Mouse (Mus musculus) lung, embryonic 15.5 days (tissue): Measurements from ENCODE around the gene Igfbp3. TPM values are rescaled to one million over a fixed set of nuclear protein-coding genes. Genes with fewer than 3 reads are reported as not detected.
A peak's percentile ranks its signal among the peaks of the same experiment; 100 is the strongest.

Experiments
- ATAC-seq: fragments of 200-750 bp; cut with Nextera tagmentation; 2 replicates; pipeline ENCODE4 v1.8.0; 2017; ENCODE audit warnings: moderate number of reproducible peaks, borderline replicate concordance; ENCODE audit not compliant: low FRiP score, low TSS enrichment; ENCODE audit errors: extremely low read depth
- H3K27ac ChIP-seq: fragments of 300-500 bp; sonication (generic); 2 replicates; pipeline ENCODE4 v1.5.1; 2015; ENCODE audit warnings: moderate library complexity, mild to moderate bottlenecking, inconsistent platforms
- H3K27me3 ChIP-seq: fragments of 300-500 bp; sonication (generic); 2 replicates; pipeline ENCODE4 v1.6.1; 2015; ENCODE audit warnings: inconsistent platforms
- H3K36me3 ChIP-seq: fragments of 300-500 bp; sonication (generic); 2 replicates; pipeline ENCODE4 v1.6.1; 2015; ENCODE audit warnings: inconsistent platforms
- H3K4me1 ChIP-seq: fragments of 300-500 bp; sonication (generic); 2 replicates; pipeline ENCODE4 v1.6.1; 2015; ENCODE audit warnings: inconsistent platforms
- H3K4me2 ChIP-seq: fragments of 300-500 bp; sonication (generic); 2 replicates; pipeline ENCODE4 v1.6.1; 2015; ENCODE audit warnings: inconsistent platforms, mild to moderate bottlenecking, moderate library complexity
- H3K4me3 ChIP-seq: fragments of 300-500 bp; sonication (generic); 2 replicates; pipeline ENCODE4 v1.5.1; 2015; ENCODE audit warnings: mild to moderate bottlenecking, inconsistent platforms
- H3K9ac ChIP-seq: fragments of 300-500 bp; sonication (generic); 2 replicates; pipeline ENCODE4 v1.6.1; 2015; ENCODE audit warnings: inconsistent platforms
- H3K9me3 ChIP-seq: fragments of 300-500 bp; sonication (generic); 2 replicates; pipeline ENCODE4 v1.6.1; 2016; ENCODE audit warnings: inconsistent platforms
- WGBS: fragments of 180-500 bp; shearing (Covaris S2); methylation state at CpG from one replicate; pipeline ENCODE4 v1.1.7; 2015; 5-methylcytosine and 5-hydroxymethylcytosine counted together
- polyA plus RNA-seq: library from polyadenylated mRNA; unstranded; fragments of >200 nt; fragmentation: Nextera tagmentation; extraction: Ambion mirVana; gene quantifications from 2 replicates; pipeline ENCODE4 v1.2.1, GENCODE M21; 2015

The Igfbp3 gene
- polyA plus RNA-seq = 12.9 and 15.9 TPM in 2 replicates

- Histone ChIP-seq H3K4me3 (peak within 1 kb of the TSS; percentile 57), H3K9me3 (no peaks in the 10 kb centered on the region), H3K4me2 (peak within 1 kb of the TSS; percentile 97), H3K27ac (no peak within 1 kb of the TSS), H3K36me3 (no peaks in the 10 kb centered on the region), H3K27me3 (peaks cover 38% of the 10 kb centered on the region), H3K9ac (peak within 1 kb of the TSS; percentile 30; the same call in 1 of the 2 replicates), H3K4me1 (peaks cover 30% of the 10 kb centered on the region)
- peak; percentile 76 for ATAC-seq
- under 1% methylated on average over 85 of the region's 104 CpGs for WGBS
Measured at GRCm38 (mm10) chr11:7213501-7214341, at the start of gene Igfbp3. Igfbp3 (minus strand) TSS chr11:7213923.

GRCm38 (mm10) chr11:7250870-7251269 is 37.1 kb upstream of the Igfbp3 start:
- H3K9me3 ChIP-seq = no peaks in the 10 kb centered on the region
- H3K27me3 ChIP-seq = no peaks in the 10 kb centered on the region
- no peak for ATAC-seq
- no peak overlapping the region for H3K4me3 ChIP-seq
- H3K27ac ChIP-seq = no peak overlapping the region
- WGBS = 84% methylated on average over 5 of the region's 5 CpGs
- H3K4me2 ChIP-seq = no peak overlapping the region
- no peak overlapping the region for H3K9ac ChIP-seq
- no peaks in the 10 kb centered on the region for H3K4me1 ChIP-seq
- no peaks in the 10 kb centered on the region for H3K36me3 ChIP-seq

GRCm38 (mm10) chr11:7250415-7250814 is 36.7 kb upstream of the Igfbp3 start:
- Histone ChIP-seq H3K9ac (no peak overlapping the region), H3K27ac (no peak overlapping the region), H3K27me3 (no peaks in the 10 kb centered on the region), H3K4me2 (no peak overlapping the region), H3K4me3 (no peak overlapping the region), H3K4me1 (no peaks in the 10 kb centered on the region), H3K9me3 (no peaks in the 10 kb centered on the region), H3K36me3 (no peaks in the 10 kb centered on the region)
- 76% methylated on average over 2 of the region's 2 CpGs for WGBS
- no peak for ATAC-seq

- no peaks in the 10 kb centered on the region for H3K9me3 ChIP-seq
- no peak overlapping the region for H3K9ac ChIP-seq
- H3K4me3 ChIP-seq = no peak overlapping the region
- H3K4me1 ChIP-seq = no peaks in the 10 kb centered on the region
- WGBS = 85% methylated on average over 1 of the region's 1 CpGs
- no peak overlapping the region for H3K4me2 ChIP-seq
- H3K36me3 ChIP-seq = no peaks in the 10 kb centered on the region
- ATAC-seq = no peak
- no peaks in the 10 kb centered on the region for H3K27me3 ChIP-seq
- H3K27ac ChIP-seq = no peak overlapping the region
Measured at GRCm38 (mm10) chr11:7244782-7245181, 31.1 kb upstream of the Igfbp3 start.

GRCm38 (mm10) chr11:7239041-7239740 is 25.5 kb upstream of the Igfbp3 start:
- Histone ChIP-seq H3K9ac (no peak overlapping the region), H3K9me3 (no peaks in the 10 kb centered on the region), H3K4me3 (no peak overlapping the region), H3K36me3 (no peaks in the 10 kb centered on the region), H3K27ac (no peak overlapping the region), H3K4me2 (no peak overlapping the region), H3K4me1 (no peaks in the 10 kb centered on the region), H3K27me3 (no peaks in the 10 kb centered on the region)
- ATAC-seq = no peak
- 55% methylated on average over 4 of the region's 4 CpGs for WGBS

GRCm38 (mm10) chr11:7238546-7238945 is 24.8 kb upstream of the Igfbp3 start:
- Histone ChIP-seq H3K4me2 (no peak overlapping the region), H3K27ac (no peak overlapping the region)
- ATAC-seq = no peak

GRCm38 (mm10) chr11:7237712-7238111 is 24.0 kb upstream of the Igfbp3 start:
- Histone ChIP-seq H3K27me3 (no peaks in the 10 kb centered on the region), H3K27ac (no peak overlapping the region), H3K36me3 (no peaks in the 10 kb centered on the region), H3K4me3 (no peak overlapping the region), H3K9ac (no peak overlapping the region), H3K4me1 (no peaks in the 10 kb centered on the region), H3K4me2 (no peak overlapping the region), H3K9me3 (no peaks in the 10 kb centered on the region)
- no peak; the same call in 1 of the 2 replicates for ATAC-seq
- WGBS = 35% methylated on average over 6 of the region's 6 CpGs

More at GRCm38 (mm10) chr11:7238546-7238945, 24.8 kb upstream of the Igfbp3 start:
- no peak overlapping the region for H3K4me3 ChIP-seq
- WGBS = 91% methylated on average over 6 of the region's 6 CpGs
- H3K9ac ChIP-seq = no peak overlapping the region
- H3K36me3 ChIP-seq = no peaks in the 10 kb centered on the region
- H3K27me3 ChIP-seq = no peaks in the 10 kb centered on the region
- H3K9me3 ChIP-seq = no peaks in the 10 kb centered on the region
- H3K4me1 ChIP-seq = no peaks in the 10 kb centered on the region

GRCm38 (mm10) chr11:7236751-7237150 is 23.0 kb upstream of the Igfbp3 start:
- Histone ChIP-seq H3K27me3 (no peaks in the 10 kb centered on the region), H3K27ac (no peak overlapping the region), H3K9ac (no peak overlapping the region), H3K4me3 (no peak overlapping the region), H3K4me2 (no peak overlapping the region), H3K4me1 (no peaks in the 10 kb centered on the region), H3K36me3 (no peaks in the 10 kb centered on the region), H3K9me3 (no peaks in the 10 kb centered on the region)
- ATAC-seq = no peak
- 86% methylated on average over 2 of the region's 2 CpGs for WGBS

GRCm38 (mm10) chr11:7234981-7235609 is 21.4 kb upstream of the Igfbp3 start:
- no peaks in the 10 kb centered on the region for H3K36me3 ChIP-seq
- H3K4me2 ChIP-seq = no peak overlapping the region
- H3K27ac ChIP-seq = no peak overlapping the region
- no peaks in the 10 kb centered on the region for H3K4me1 ChIP-seq
- ATAC-seq = no peak
- H3K9me3 ChIP-seq = no peaks in the 10 kb centered on the region
- WGBS = 60% methylated on average over 3 of the region's 3 CpGs
- no peak overlapping the region for H3K4me3 ChIP-seq
- H3K27me3 ChIP-seq = no peaks in the 10 kb centered on the region
- H3K9ac ChIP-seq = no peak overlapping the region

- Histone ChIP-seq H3K4me2 (no peak overlapping the region), H3K27me3 (no peaks in the 10 kb centered on the region), H3K9ac (no peak overlapping the region), H3K27ac (no peak overlapping the region), H3K36me3 (no peaks in the 10 kb centered on the region), H3K9me3 (no peaks in the 10 kb centered on the region), H3K4me3 (no peak overlapping the region), H3K4me1 (no peaks in the 10 kb centered on the region)
- 67% methylated on average over 1 of the region's 1 CpGs for WGBS
- ATAC-seq = no peak
Measured at GRCm38 (mm10) chr11:7234436-7234835, 20.7 kb upstream of the Igfbp3 start.

- no peak overlapping the region for H3K4me3 ChIP-seq
- H3K27me3 ChIP-seq = no peaks in the 10 kb centered on the region
- no peaks in the 10 kb centered on the region for H3K4me1 ChIP-seq
- WGBS = 66% methylated on average over 2 of the region's 2 CpGs
- no peaks in the 10 kb centered on the region for H3K36me3 ChIP-seq
- H3K4me2 ChIP-seq = no peak overlapping the region
- no peaks in the 10 kb centered on the region for H3K9me3 ChIP-seq
- no peak overlapping the region for H3K9ac ChIP-seq
- no peak overlapping the region for H3K27ac ChIP-seq
- ATAC-seq = no peak
Measured at GRCm38 (mm10) chr11:7233333-7233732, 19.6 kb upstream of the Igfbp3 start.

- Histone ChIP-seq H3K9ac (no peak overlapping the region), H3K9me3 (no peaks in the 10 kb centered on the region), H3K4me3 (no peak overlapping the region), H3K27ac (no peak overlapping the region), H3K36me3 (no peaks in the 10 kb centered on the region), H3K4me2 (no peak overlapping the region), H3K4me1 (peaks cover under 1% of the 10 kb centered on the region; the same call in 1 of the 2 replicates), H3K27me3 (no peaks in the 10 kb centered on the region)
- WGBS = 84% methylated on average over 4 of the region's 4 CpGs
- ATAC-seq = no peak
Measured at GRCm38 (mm10) chr11:7231958-7232357, 18.2 kb upstream of the Igfbp3 start.
